Mouse (Mus musculus): Measurements from ENCODE around the gene Myocos. TPM values are rescaled to one million over a fixed set of nuclear protein-coding genes. Genes with fewer than 3 reads are reported as not detected.

Myocos gene
- polyA plus RNA-seq (2017; shearing (Covaris generic)), result not detected

GRCm38 (mm10) chr1:162658119-162658518 lies at the start of gene Myocos:
Myocos (minus strand) TSS chr1:162658219.

GRCm38 (mm10) chr1:162639051-162639750 lies 18.8 kb downstream of the Myocos start, which contains the start of gene Myoc:
Myoc (plus strand) TSS chr1:162639155.

Other genes with a start within 250 kb of the Myocos start
- gene Dnm3, start 180.2 kb downstream of the Myocos start, polyA plus RNA-seq (2017; shearing (Covaris generic)), result 0.63 TPM
- gene Mettl13, start 109.7 kb downstream of the Myocos start, polyA plus RNA-seq (2017; shearing (Covaris generic)), result 23.5 TPM
- 110 TPM for gene Vamp4, start 87.7 kb downstream of the Myocos start, polyA plus RNA-seq (2017; shearing (Covaris generic))
- gene Myoc, start 19.1 kb downstream of the Myocos start, polyA plus RNA-seq (2017; shearing (Covaris generic)), result not detected
- gene Prrc2c, start 82.3 kb upstream of the Myocos start, polyA plus RNA-seq (2017; shearing (Covaris generic)), result 289 TPM
- not detected for gene Fmo4, start 155.8 kb upstream of the Myocos start, polyA plus RNA-seq (2017; shearing (Covaris generic))
- gene Fmo1, start 208.4 kb upstream of the Myocos start, polyA plus RNA-seq (2017; shearing (Covaris generic)), result 0.76 TPM
- not detected for gene Fmo2, start 240.5 kb upstream of the Myocos start, polyA plus RNA-seq (2017; shearing (Covaris generic))